ENCODE assay signal across 25 mouse cellular contexts in the genomic region with DNA sequence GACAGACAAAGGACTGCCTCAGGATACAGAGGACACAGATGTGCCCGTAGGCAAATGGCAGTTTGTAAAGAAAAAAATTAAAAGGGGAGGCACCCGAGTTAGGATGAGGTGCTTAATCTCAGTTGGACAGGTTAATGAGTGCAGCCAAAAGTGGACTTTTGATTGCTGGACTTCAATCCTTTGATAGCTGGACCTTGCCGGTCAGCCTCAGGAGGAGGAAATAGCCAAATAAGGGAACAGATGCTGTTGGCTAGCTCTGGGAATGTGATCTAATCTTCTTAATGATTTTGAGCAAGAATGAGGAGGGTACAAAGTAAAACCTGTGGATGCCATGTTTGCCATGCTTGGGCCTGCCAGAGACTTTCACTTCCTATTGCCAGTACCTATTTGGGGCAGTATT.
DNase-seq lines count a peak whose midpoint lies in the region; ATAC-seq lines count a peak whose summit lies in the region.
"Had no signal": no experiment of that assay in that cellular context is flagged by ENCODE, and none has a peak within 500 bp of the region (broad histone marks: within the 10 kb centered on the region; RNA-seq: fewer than 3 reads in every experiment).

No protein-coding gene starts in this region.

- DNase-seq in kidney, adult 11 months, result peak; percentile 18
- DNase-seq in kidney, postnatal 4 days, result no peak
- peak; percentile 15 to 43 for DNase-seq in kidney, adult 8-10 months
- no peak for DNase-seq in kidney, adult 18-20 months
- DNase-seq in kidney, postnatal 10 days, result no peak
- peak; percentile 8 to 25 for DNase-seq in kidney, postnatal 36 days
- DNase-seq in kidney, postnatal 25 days, result no peak
- DNase-seq: adrenal gland, adult 8-10 months; adrenal gland, postnatal 14 days; adrenal gland, postnatal 36 days; B cell, adult 2 months; cerebellum, adult 11-12 months; cerebellum, adult 2 months; cerebellum, adult 9-10 months; cerebellum, postnatal 10 days; cerebellum, postnatal 25 days had no signal

- H3K9ac ChIP-seq in kidney, embryonic 15.5 days, result no peak overlapping the region
- H3K9ac ChIP-seq: embryonic facial prominence, embryonic 12.5 days; forebrain, embryonic 13.5 days had no signal

- H3K36me3 ChIP-seq in kidney, embryonic 15.5 days, result no peaks in the 10 kb centered on the region
- H3K36me3 ChIP-seq: embryonic facial prominence, embryonic 10.5 days; embryonic facial prominence, embryonic 12.5 days; G1E had no signal

- 14% methylated on average over 3 of the region's 3 CpGs for WGBS in kidney, embryonic 15.5 days

- H3K9me3 ChIP-seq in kidney, embryonic 15.5 days (replicated peaks), result no peaks in the 10 kb centered on the region
- H3K9me3 ChIP-seq: embryonic facial prominence, embryonic 10.5 days; embryonic facial prominence, embryonic 12.5 days; forebrain, embryonic 13.5 days; G1E had no signal

- no peak overlapping the region for H3K4me3 ChIP-seq in kidney, embryonic 15.5 days (replicated peaks)
- H3K4me3 ChIP-seq: embryonic facial prominence, embryonic 10.5 days; embryonic facial prominence, embryonic 12.5 days; forebrain, embryonic 13.5 days had no signal

- H3K27me3 ChIP-seq in kidney, embryonic 15.5 days, result no peaks in the 10 kb centered on the region
- H3K27me3 ChIP-seq: CH12.LX; embryonic facial prominence, embryonic 12.5 days; Patski had no signal

- peak; percentile 19; the same call in 1 of the 2 replicates for ATAC-seq in kidney, embryonic 15.5 days (replicated peaks; ENCODE audit: low FRiP score)
- ATAC-seq: activated CD4-positive, CD25-positive, alpha-beta regulatory T cell, adult 4 months; CD4-positive, CD25-positive, alpha-beta regulatory T cell, adult 4 months; forebrain, embryonic 13.5 days; Patski had no signal

- H3K4me2 ChIP-seq in kidney, embryonic 15.5 days, result no peak overlapping the region
- H3K4me2 ChIP-seq: embryonic facial prominence, embryonic 12.5 days; forebrain, embryonic 13.5 days had no signal

- no peak overlapping the region for H3K27ac ChIP-seq in kidney, embryonic 15.5 days
- H3K27ac ChIP-seq: embryonic facial prominence, embryonic 10.5 days; embryonic facial prominence, embryonic 12.5 days; forebrain, embryonic 13.5 days had no signal

- peaks cover 24% of the 10 kb centered on the region for H3K4me1 ChIP-seq in kidney, embryonic 15.5 days

Comparison
In these comparisons a context has a peak if more than half of its experiments do, and no peak if none do; other contexts are left out.
1. DNase-seq: peak in kidney, adult 11 months (single experiment), kidney, adult 8-10 months (2 of 2) and kidney, postnatal 36 days (2 of 2); none in kidney, postnatal 4 days (0 of 2), kidney, adult 18-20 months (single experiment), kidney, postnatal 10 days (single experiment) and kidney, postnatal 25 days (0 of 2).